Mouse (Mus musculus) heart, adult 2 months (tissue): ENCODE data around the gene Reln.

ENCODE experiments used
- CTCF ChIP-seq: fragments of 200-600 bp; IDR thresholded peaks from 2 replicates; pipeline ENCODE4 v1.8.1; 2022; ENCODE audit warnings: antibody characterized with exemption, mild to moderate bottlenecking, moderate library complexity
- EP300 ChIP-seq: fragments of 200-500 bp; IDR thresholded peaks from 2 replicates; pipeline ENCODE4 v1.6.1; 2011; ENCODE audit warnings: low read depth, low read length, control low read depth; ENCODE audit not compliant: insufficient read depth

GRCm38 (mm10) chr5:22317807-22318206 lies 26.7 kb downstream of the Reln start:
- TF ChIP-seq CTCF, result no peak
- TF ChIP-seq EP300, result no peak
